Mouse (Mus musculus) monocyte, adult 2 months (primary cell): ENCODE measurements around the gene Cramp1l.

Experiments
- DNase-seq, 2 experiments: peaks; one replicate each; pipeline ENCODE4 v3.0.0; 2022; ENCODE audit warnings: low spot score in 2 of 2, low read depth in 1 of 2

The Cramp1l gene

DNA sequence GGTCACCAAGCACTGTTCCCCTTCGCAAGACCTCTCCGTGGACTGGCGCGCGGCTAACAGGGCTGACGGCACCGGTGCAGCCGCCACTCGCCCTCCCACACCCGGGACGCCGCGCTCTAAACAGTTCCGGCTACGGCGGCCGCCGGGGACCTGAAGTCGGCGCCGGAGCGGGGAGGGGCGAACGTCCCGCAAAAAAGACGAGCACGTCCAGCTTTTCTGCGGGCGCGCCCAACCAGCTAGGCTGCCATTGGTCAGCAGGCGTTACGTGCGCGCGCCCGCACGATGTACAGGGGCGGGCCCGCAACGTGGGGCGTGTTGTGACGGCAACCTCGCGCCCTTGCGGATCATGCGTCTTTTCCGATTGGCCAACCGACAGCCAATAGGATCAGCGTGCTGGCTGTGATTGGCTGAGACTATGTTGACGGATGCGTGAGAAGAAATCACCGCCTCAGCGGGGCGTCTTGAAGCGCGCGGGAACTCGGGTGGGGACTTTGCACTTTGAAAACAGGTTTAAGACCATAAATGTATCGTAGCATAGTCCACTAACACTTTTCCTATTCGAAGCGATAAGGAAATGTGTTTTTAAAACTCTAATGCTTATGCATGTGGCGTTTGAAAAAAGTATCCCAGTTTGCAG lies at the start of gene Cramp1l, which contains the start of gene Ift140:
TSS of gene Cramp1l (minus strand) at position 134 of the 637 bp plus-strand sequence.
TSS of gene Ift140 (plus strand) at position 431 of the 637 bp plus-strand sequence.
- DNase-seq, result peak; percentile 97

DNA sequence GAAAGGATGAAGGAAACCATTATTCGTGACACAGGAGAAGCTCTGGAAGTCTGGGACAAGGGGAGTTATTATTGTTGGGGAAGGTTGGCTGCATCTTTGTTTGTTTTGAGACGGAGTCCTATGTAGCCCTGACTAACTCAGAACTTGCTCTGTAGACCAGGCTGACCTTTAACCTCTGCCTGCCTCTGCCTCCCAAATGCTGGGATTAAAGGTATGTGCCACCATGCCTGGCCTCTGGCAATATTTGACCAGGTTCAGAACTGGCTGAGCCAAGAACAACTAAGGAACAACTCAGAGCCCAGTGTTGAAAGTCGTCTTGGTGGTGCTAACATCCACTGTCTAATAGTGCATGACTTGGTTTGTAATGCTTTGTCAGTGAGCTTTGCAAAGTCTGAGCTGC lies 49.6 kb upstream of the Cramp1l start:
- DNase-seq, result no peak

DNA sequence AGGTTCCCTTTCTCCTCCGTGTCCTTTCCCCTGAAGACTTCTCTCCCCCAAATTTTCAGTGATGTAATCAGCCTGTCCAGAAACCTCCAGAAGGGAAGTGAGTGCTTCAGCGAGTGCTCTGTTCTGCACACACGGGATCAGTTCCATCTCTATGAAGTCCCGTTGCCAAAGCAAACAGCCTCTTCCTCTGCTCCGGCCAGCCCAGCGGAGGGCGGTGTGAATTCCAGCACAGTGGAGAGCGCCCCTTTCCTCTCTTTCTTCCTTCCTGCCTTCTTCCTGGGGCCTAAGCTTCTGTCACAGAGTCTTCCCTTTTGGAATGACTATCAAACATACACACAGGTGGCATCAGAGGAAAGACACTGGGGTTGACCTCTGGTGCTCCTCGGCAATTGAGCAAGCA lies 48.8 kb upstream of the Cramp1l start:
- DNase-seq, result no peak

DNA sequence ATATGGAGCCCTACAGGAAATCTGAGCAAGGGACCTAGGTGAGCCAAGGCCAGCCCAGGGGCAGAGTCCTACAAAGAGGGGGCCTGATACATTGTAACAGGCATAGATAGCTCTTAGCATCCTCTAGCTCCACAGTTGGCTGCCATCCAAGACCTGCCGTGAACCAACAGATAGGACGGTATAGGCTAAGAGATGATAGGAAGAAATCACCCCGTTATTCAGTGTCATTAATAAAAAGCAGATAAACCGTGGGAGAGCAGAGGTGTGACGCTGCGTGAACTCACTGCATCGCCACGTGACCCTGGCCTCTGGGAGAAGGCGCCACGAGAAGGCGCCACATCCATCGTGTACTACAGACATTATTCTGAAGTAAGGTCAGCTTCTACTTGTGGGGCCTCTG lies 48.3 kb upstream of the Cramp1l start:
- DNase-seq, result no peak

GRCm38 (mm10) chr17:25063261-25063660 lies 47.7 kb upstream of the Cramp1l start:
- DNase-seq, result no peak

GRCm38 (mm10) chr17:25057041-25057440 lies 41.5 kb upstream of the Cramp1l start:
- DNase-seq, result no peak

DNA sequence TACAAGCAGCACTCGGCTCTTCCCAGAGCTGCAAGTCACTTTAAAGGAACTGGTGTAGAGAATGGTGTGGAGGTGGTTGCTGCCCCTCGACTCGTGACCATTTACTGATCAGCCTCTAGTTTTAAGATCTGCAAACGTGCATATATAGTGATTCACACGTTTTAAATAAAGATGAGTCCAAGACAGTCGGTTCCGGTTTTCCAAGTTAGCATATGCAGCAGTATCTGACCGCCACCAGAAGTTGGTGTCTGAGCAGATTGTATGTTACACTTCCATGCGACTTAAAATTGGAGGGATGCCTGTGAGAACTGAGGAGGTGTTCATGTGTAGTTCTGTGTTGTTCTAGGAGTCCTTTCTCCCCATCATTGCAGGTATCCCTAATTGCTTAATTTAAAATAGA lies 37.7 kb upstream of the Cramp1l start:
- DNase-seq, result no peak

GRCm38 (mm10) chr17:25047143-25047542 lies 31.6 kb upstream of the Cramp1l start:
- no peak for DNase-seq

- DNase-seq, result no peak
These were observed 29.7 kb upstream of the Cramp1l start for GRCm38 (mm10) chr17:25045281-25045680.

- no peak for DNase-seq
These were observed 29.3 kb upstream of the Cramp1l start for GRCm38 (mm10) chr17:25044879-25045278.

GRCm38 (mm10) chr17:25036183-25036582 lies 20.6 kb upstream of the Cramp1l start:
- DNase-seq, result no peak

DNA sequence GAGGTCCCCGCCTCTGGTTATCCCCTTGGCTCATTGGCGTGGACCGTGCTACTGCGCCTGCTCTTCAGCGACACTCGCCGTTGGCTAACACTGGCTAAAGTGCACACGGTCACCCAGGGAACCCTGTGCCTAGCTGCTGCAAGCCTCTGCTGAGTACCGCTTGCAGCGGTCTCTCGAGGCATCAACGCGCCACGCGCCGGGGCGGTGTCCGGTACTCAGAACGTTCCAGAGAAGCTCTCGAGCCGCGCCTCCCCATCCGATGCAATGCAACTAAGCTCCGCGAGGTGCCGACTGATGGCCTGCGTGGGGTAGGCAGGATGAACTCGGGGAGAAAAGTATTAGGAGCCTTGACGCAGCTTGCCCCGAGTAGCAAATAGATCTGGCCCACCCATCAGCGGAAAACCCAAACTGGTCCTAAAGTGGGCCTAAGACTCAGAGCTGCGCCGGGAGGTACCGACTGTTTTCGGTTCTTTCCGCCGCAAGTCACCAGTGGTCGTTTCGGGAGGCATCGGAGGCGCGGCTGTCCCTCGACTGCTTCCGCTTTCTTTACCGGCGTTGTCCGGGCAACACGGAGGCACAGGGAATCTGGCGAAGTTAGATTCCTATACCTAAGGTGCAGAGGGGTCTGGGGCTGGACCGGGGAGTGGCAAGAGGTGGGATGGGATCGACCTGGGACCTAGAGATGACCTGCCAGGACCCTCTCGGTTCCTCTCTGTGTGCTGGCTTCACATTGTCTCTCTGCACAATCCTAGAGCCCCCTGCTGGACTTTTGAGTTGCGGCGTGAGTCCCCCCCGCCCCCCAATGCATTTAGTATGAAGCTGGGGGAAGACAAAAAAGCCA lies 924 bp upstream of the Cramp1l start:
- DNase-seq, result peak; percentile 27 to 71

GRCm38 (mm10) chr17:25014841-25015570 lies 582 bp downstream of the Cramp1l start:
- DNase-seq, result peak; percentile 3 to 10

GRCm38 (mm10) chr17:25013606-25014501 lies 1.7 kb downstream of the Cramp1l start:
- peak; percentile 1 to 8 for DNase-seq

- no peak for DNase-seq
These were observed 8.1 kb downstream of the Cramp1l start for GRCm38 (mm10) chr17:25007480-25007879.

DNA sequence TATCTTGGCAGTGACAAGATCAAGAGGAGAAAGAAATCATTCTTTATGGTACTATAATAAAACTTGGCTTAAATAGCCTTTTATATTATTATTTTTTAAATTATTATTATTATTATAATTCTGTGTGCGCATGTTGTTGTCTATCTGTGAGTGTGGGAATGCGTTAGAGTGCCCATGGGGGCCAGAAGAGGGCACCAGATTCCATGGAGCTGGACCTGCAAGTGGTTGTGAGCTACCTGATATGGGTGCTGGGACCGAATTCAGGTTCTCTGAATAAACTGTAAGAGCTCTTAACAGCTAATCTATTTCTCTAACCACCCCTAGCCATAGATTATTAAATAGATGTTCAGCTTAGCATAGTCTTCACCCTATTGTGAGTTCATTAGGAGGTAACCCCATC lies 10.5 kb downstream of the Cramp1l start:
- no peak for DNase-seq

DNA sequence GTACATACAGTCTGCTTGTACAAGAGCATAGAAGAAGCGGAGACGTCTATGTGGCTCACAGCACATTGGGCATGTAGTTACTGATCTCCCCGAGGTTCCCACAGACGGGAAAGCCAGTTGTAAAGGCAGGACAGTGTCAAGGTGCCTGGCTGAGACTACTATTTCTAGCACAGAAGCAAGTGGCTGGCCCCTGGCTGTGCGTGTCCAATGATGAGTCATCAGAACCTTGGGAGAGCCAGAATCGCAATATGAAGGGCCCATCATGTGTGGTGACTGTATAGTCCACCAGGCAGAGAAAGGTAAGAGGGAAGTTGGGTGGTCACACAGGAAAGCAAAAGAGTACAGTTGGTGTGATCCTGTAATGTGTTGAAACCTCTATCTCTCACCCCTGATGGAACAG lies 20.9 kb downstream of the Cramp1l start:
- no peak for DNase-seq

GRCm38 (mm10) chr17:24987221-24987620 lies 28.4 kb downstream of the Cramp1l start:
- no peak for DNase-seq

- DNase-seq, result no peak
These were observed 54.5 kb downstream of the Cramp1l start for GRCm38 (mm10) chr17:24960852-24961715.
